Mouse (Mus musculus): ENCODE results near the gene Ptgir.

DNA sequence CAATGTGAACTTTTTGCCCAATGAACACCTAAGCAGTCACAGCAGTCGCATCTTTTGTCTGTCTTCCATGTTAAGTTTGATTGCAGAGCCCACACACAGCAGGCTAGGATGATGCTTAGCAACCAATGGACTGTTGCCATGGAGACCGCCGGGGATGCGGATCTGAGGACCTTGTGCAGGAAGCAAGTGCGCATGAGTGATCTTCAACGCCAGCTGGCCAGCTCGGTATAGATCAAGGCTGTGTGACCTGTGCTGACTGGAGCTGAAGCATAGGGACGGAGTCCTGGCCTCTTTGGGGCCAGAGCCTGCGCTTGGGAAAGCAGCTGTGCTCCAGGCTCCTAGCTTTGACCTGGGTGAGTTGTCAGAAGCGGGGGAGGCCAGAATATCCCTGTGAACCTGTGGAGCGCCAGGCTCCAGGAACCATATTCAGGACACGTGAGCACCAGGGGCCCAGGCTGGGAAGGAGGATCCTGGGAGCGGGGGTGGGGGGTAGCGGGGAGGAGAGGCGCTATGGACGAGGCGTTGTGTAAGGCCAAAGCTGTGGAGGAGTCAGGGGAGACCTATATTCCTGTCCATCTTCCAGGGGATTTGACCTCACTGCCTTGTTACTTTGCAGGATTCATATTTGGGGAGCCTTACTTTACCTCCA is 53.4 kb downstream of the Ptgir start, which contains the start of gene Pnmal1:
- no peak for TF ChIP-seq GATA1 (IDR thresholded peaks at IDR 0.05; ENCODE audit: low read length)
- no peak for TF ChIP-seq TAL1 (IDR thresholded peaks at IDR 0.05; ENCODE audit: low read length)
